Mouse (Mus musculus): ENCODE data around the gene Wdfy3. TPM values are rescaled to one million over a fixed set of nuclear protein-coding genes. Genes with fewer than 3 reads are reported as not detected.

The Wdfy3 gene
- polyA plus RNA-seq, 2 experiments: 3.8 to 5.0 TPM

- DNase-seq (ENCODE audit: low read depth in 3 of 3, low spot score in 3 of 3) (no peak), ATAC-seq (ENCODE audit: insufficient read depth) (peak; percentile 82)
- Histone ChIP-seq H3K9ac (replicated peaks) (peak overlapping the region; percentile 91), H3K27me3 (ENCODE audit: control insufficient read depth, insufficient read depth, low read length) (no peaks in the 10 kb centered on the region), H3K27ac (peak overlapping the region; percentile 35; the same call in 1 of the 2 replicates), H3K9me3 (ENCODE audit: control insufficient read depth, low read length) (no peaks in the 10 kb centered on the region), H3K4me2 (ENCODE audit: low read depth) (peak overlapping the region; percentile 96), H3K4me1 (replicated peaks; ENCODE audit: control insufficient read depth in 2 of 2, insufficient read depth in 2 of 2, low read length in 1 of 2) (peaks cover 0 to 8% of the 10 kb centered on the region in 2 experiments; a peak in 3 of 4 replicates), H3K36me3 (replicated peaks; ENCODE audit: control insufficient read depth, insufficient read depth, low read depth) (no peaks in the 10 kb centered on the region), H3K4me3 (ENCODE audit: insufficient read depth in 1 of 2, low read depth in 2 of 2, low read length in 2 of 2) (peak overlapping the region; percentile 86 to 94)
- no peak for TF ChIP-seq CTCF (IDR thresholded peaks at IDR 0.05; ENCODE audit: low read depth)
- TF ChIP-seq EP300 (IDR thresholded peaks at IDR 0.05; ENCODE audit: low read depth): no peak
- WGBS (ENCODE audit: insufficient replicate concordance): 0% methylated on average over 64 of the region's 92 CpGs
Observed at GRCm38 (mm10) chr5:102069051-102069766, 512 bp downstream of the Wdfy3 start.

GRCm38 (mm10) chr5:102066458-102066857 lies 3.3 kb downstream of the Wdfy3 start:
- no peaks in the 10 kb centered on the region for H3K36me3 ChIP-seq (replicated peaks; ENCODE audit: control insufficient read depth, insufficient read depth, low read depth)
- no peak for ATAC-seq (ENCODE audit: insufficient read depth)
- 87% methylated on average over 6 of the region's 6 CpGs for WGBS (ENCODE audit: insufficient replicate concordance)
- no peaks in the 10 kb centered on the region for H3K9me3 ChIP-seq (ENCODE audit: control insufficient read depth, low read length)
- peaks cover under 1 to 27% of the 10 kb centered on the region in 2 experiments for H3K4me1 ChIP-seq (replicated peaks; ENCODE audit: control insufficient read depth in 2 of 2, insufficient read depth in 2 of 2, low read length in 1 of 2)
- DNase-seq (ENCODE audit: low read depth in 3 of 3, low spot score in 3 of 3): no peak
- H3K27ac ChIP-seq: no peak overlapping the region
- H3K9ac ChIP-seq (replicated peaks): no peak overlapping the region
- no peak for TF ChIP-seq CTCF (IDR thresholded peaks at IDR 0.05; ENCODE audit: low read depth)
- no peak for TF ChIP-seq EP300 (IDR thresholded peaks at IDR 0.05; ENCODE audit: low read depth)
- no peaks in the 10 kb centered on the region for H3K27me3 ChIP-seq (ENCODE audit: control insufficient read depth, insufficient read depth, low read length)
- no peak overlapping the region for H3K4me3 ChIP-seq (ENCODE audit: insufficient read depth in 1 of 2, low read depth in 2 of 2, low read length in 2 of 2)
- H3K4me2 ChIP-seq (ENCODE audit: low read depth): no peak overlapping the region

GRCm38 (mm10) chr5:102063013-102063752 lies 6.5 kb downstream of the Wdfy3 start:
- H3K4me2 ChIP-seq (ENCODE audit: low read depth): no peak overlapping the region
- 66% methylated on average over 18 of the region's 18 CpGs for WGBS (ENCODE audit: insufficient replicate concordance)
- no peaks in the 10 kb centered on the region for H3K36me3 ChIP-seq (replicated peaks; ENCODE audit: control insufficient read depth, insufficient read depth, low read depth)
- H3K9ac ChIP-seq (replicated peaks): no peak overlapping the region
- no peak for TF ChIP-seq EP300 (IDR thresholded peaks at IDR 0.05; ENCODE audit: low read depth)
- no peak for TF ChIP-seq CTCF (IDR thresholded peaks at IDR 0.05; ENCODE audit: low read depth)
- ATAC-seq (ENCODE audit: insufficient read depth) (0 out of 2 replicates have a peak, but pooled peaks have one; percentile 19), DNase-seq (ENCODE audit: low read depth in 3 of 3, low spot score in 3 of 3) (no peak)
- H3K27ac ChIP-seq: no peak overlapping the region
- no peaks in the 10 kb centered on the region for H3K27me3 ChIP-seq (ENCODE audit: control insufficient read depth, insufficient read depth, low read length)
- H3K4me3 ChIP-seq (ENCODE audit: insufficient read depth in 1 of 2, low read depth in 2 of 2, low read length in 2 of 2): no peak overlapping the region
- H3K9me3 ChIP-seq (ENCODE audit: control insufficient read depth, low read length): no peaks in the 10 kb centered on the region
- H3K4me1 ChIP-seq (replicated peaks; ENCODE audit: control insufficient read depth in 2 of 2, insufficient read depth in 2 of 2, low read length in 1 of 2): peaks cover 3 to 22% of the 10 kb centered on the region in 2 experiments; a peak in 3 of 4 replicates

- no peak overlapping the region for H3K27ac ChIP-seq
- H3K9me3 ChIP-seq (ENCODE audit: control insufficient read depth, low read length): no peaks in the 10 kb centered on the region
- no peak for DNase-seq (ENCODE audit: low read depth in 3 of 3, low spot score in 3 of 3)
- no peak overlapping the region for H3K9ac ChIP-seq (replicated peaks)
- no peak overlapping the region for H3K4me3 ChIP-seq (ENCODE audit: insufficient read depth in 1 of 2, low read depth in 2 of 2, low read length in 2 of 2)
- no peaks in the 10 kb centered on the region for H3K36me3 ChIP-seq (replicated peaks; ENCODE audit: control insufficient read depth, insufficient read depth, low read depth)
- no peak overlapping the region for H3K4me2 ChIP-seq (ENCODE audit: low read depth)
- H3K27me3 ChIP-seq (ENCODE audit: control insufficient read depth, insufficient read depth, low read length): no peaks in the 10 kb centered on the region
- TF ChIP-seq EP300 (IDR thresholded peaks at IDR 0.05; ENCODE audit: low read depth) (no peak), CTCF (IDR thresholded peaks at IDR 0.05; ENCODE audit: low read depth) (no peak)
- H3K4me1 ChIP-seq (replicated peaks; ENCODE audit: control insufficient read depth in 2 of 2, insufficient read depth in 2 of 2, low read length in 1 of 2): peaks cover 3 to 22% of the 10 kb centered on the region in 2 experiments; a peak in 3 of 4 replicates
- 13% methylated on average over 5 of the region's 5 CpGs for WGBS (ENCODE audit: insufficient replicate concordance)
- no peak for ATAC-seq (ENCODE audit: insufficient read depth)
Observed at GRCm38 (mm10) chr5:102061816-102062215, 7.9 kb downstream of the Wdfy3 start.

- DNase-seq (ENCODE audit: low read depth in 3 of 3, low spot score in 3 of 3): no peak
- Histone ChIP-seq H3K27ac (no peak overlapping the region), H3K4me1 (replicated peaks; ENCODE audit: control insufficient read depth in 2 of 2, insufficient read depth in 2 of 2, low read length in 1 of 2) (peaks cover 0 to 31% of the 10 kb centered on the region in 2 experiments; a peak in 2 of 4 replicates), H3K9ac (replicated peaks) (no peak overlapping the region), H3K4me2 (ENCODE audit: low read depth) (no peak overlapping the region), H3K36me3 (replicated peaks; ENCODE audit: control insufficient read depth, insufficient read depth, low read depth) (no peaks in the 10 kb centered on the region), H3K27me3 (ENCODE audit: control insufficient read depth, insufficient read depth, low read length) (no peaks in the 10 kb centered on the region), H3K9me3 (ENCODE audit: control insufficient read depth, low read length) (no peaks in the 10 kb centered on the region), H3K4me3 (ENCODE audit: insufficient read depth in 1 of 2, low read depth in 2 of 2, low read length in 2 of 2) (no peak overlapping the region)
- no peak for TF ChIP-seq CTCF (IDR thresholded peaks at IDR 0.05; ENCODE audit: low read depth)
- no peak for TF ChIP-seq EP300 (IDR thresholded peaks at IDR 0.05; ENCODE audit: low read depth)
- 46% methylated on average over 7 of the region's 7 CpGs for WGBS (ENCODE audit: insufficient replicate concordance)
- ATAC-seq (ENCODE audit: insufficient read depth): no peak
Observed at GRCm38 (mm10) chr5:102055946-102056345, 13.8 kb downstream of the Wdfy3 start.
